Mouse (Mus musculus): ENCODE measurements at regions not wholly inside any gene's neighbourhood (a gene's known extent, or its start where the extent isn't known, plus 50 kb on each side); places are given as distances from the start of the nearest gene placed in this dataset.

GRCm38 (mm10) chr9:113471781-113472180, 236.3 kb downstream of the Pdcd6ip start:
- no peak for TF ChIP-seq CTCF (IDR thresholded peaks at IDR 0.05; ENCODE audit: low read depth, low read length)
- no peak for TF ChIP-seq POLR2A (IDR thresholded peaks at IDR 0.05; ENCODE audit: insufficient read depth, low read length)
- TF ChIP-seq EP300 (IDR thresholded peaks at IDR 0.05; ENCODE audit: insufficient read depth, low read depth, low read length): no peak

All from ES-Bruce4 (cell line).